Mouse (Mus musculus) left cerebral cortex, adult 18-20 months (tissue): Measurements from ENCODE around the gene Rcbtb1. TPM values are rescaled to one million over a fixed set of nuclear protein-coding genes. Genes with fewer than 3 reads are reported as not detected.
"Not testable (repeated sequence)": the region's sequence is repeated elsewhere in the genome, so short reads cannot be mapped to it uniquely, and the experiment has no call there.

Experiments
- DNase-seq, 2 experiments: peaks; one replicate each; pipeline ENCODE4 v3.0.0; 2021 to 2022; ENCODE audit warnings: low spot score in 2 of 2, mixed read lengths in 1 of 2
- total RNA-seq, 2 experiments: library from RNA; stranded (reverse); gene quantifications; 2 replicates each; pipeline ENCODE4 v1.2.3; 2021

Gene Rcbtb1
- total RNA-seq, 2 experiments from 2014 or later = 31.1 to 32.0 TPM

- DNase-seq = no peak
Observed at GRCm38 (mm10) chr14:59260056-59260455, 59.0 kb downstream of the Rcbtb1 start, which contains the start of gene Gm6904. TSS of gene Gm6904 (minus strand) at chr14:59260216.

DNA sequence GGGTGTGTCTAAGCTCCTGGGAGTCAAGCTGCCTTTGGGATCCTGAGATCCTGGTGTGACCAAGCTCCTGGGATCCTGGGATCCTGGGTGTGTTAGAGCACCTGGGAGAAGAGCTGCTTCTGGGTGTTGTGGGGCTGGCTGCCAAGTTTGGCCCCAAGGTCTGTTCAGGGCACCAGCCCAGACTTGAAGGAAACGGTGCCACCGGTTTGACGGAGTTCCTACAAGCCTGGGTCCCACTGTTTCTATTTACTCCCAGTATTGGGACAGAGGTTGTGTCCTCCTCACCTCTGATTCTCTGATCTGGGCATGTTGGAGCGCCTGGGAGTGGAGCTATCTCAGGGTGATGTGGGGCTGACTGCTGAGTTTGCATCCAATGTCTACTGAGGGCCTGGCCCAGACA is 74.0 kb downstream of the Rcbtb1 start:
- not testable (repeated sequence) for DNase-seq

Other genes with a start within 250 kb of the Rcbtb1 start
- gene 1700129C05Rik, start 58.3 kb upstream of the Rcbtb1 start, total RNA-seq = not detected
- gene Gm5142, start 22.5 kb upstream of the Rcbtb1 start, total RNA-seq = not detected
- not detected for gene Gm6904, start 59.0 kb downstream of the Rcbtb1 start, total RNA-seq
- gene Phf11a, start 96.3 kb downstream of the Rcbtb1 start, total RNA-seq = not detected
- gene Phf11b, start 140.1 kb downstream of the Rcbtb1 start, total RNA-seq = under 1 TPM; 0.60 to 0.82 TPM
- under 1 TPM; 0.81 to 0.84 TPM for gene Phf11d, start 164.3 kb downstream of the Rcbtb1 start, total RNA-seq
- under 1 TPM; 0.28 to 0.37 TPM for gene Phf11c, start 194.2 kb downstream of the Rcbtb1 start, total RNA-seq
- 1 to 10 TPM; 4.9 to 7.1 TPM for gene Setdb2, start 239.7 kb downstream of the Rcbtb1 start, total RNA-seq
- gene Cab39l, start 239.8 kb downstream of the Rcbtb1 start, total RNA-seq = 10 to 100 TPM; 27.1 to 27.7 TPM